Mouse (Mus musculus) limb, embryonic 14.5 days (tissue): ENCODE results near the gene Zfp605. TPM values are rescaled to one million over a fixed set of nuclear protein-coding genes. Genes with fewer than 3 reads are reported as not detected.

ENCODE experiments used
- ATAC-seq: fragments of 200-750 bp; cut with Nextera tagmentation; 2 replicates; pipeline ENCODE4 v1.8.0; 2017; ENCODE audit warnings: low read depth, moderate number of reproducible peaks, moderate TSS enrichment; ENCODE audit not compliant: low FRiP score
- DNase-seq: peaks from one replicate; pipeline ENCODE4 v3.0.0-alpha.2; 2015; ENCODE audit warnings: low spot score
- H3K27ac ChIP-seq: fragments of 300-500 bp; sonication (generic); replicated peaks from 2 replicates; pipeline ENCODE4 v1.5.1; 2014; ENCODE audit warnings: low read depth, mild to moderate bottlenecking, low read length, moderate library complexity, mixed read lengths
- H3K27me3 ChIP-seq: fragments of 300-500 bp; sonication (generic); 2 replicates; pipeline ENCODE4 v1.6.1; 2014; ENCODE audit warnings: low read length, mixed read lengths; ENCODE audit not compliant: control insufficient read depth, insufficient read depth
- H3K36me3 ChIP-seq: fragments of 300-500 bp; sonication (generic); 2 replicates; pipeline ENCODE4 v1.6.1; 2014; ENCODE audit warnings: mild to moderate bottlenecking, low read length, moderate library complexity, mixed read lengths; ENCODE audit not compliant: control insufficient read depth, insufficient read depth
- H3K4me1 ChIP-seq: fragments of 300-500 bp; sonication (generic); 2 replicates; pipeline ENCODE4 v1.6.1; 2014; ENCODE audit warnings: antibody characterized with exemption, low read length, mixed read lengths; ENCODE audit not compliant: control insufficient read depth, insufficient read depth
- H3K4me2 ChIP-seq: fragments of 300-500 bp; sonication (generic); replicated peaks from 2 replicates; pipeline ENCODE4 v1.6.1; 2014; ENCODE audit warnings: low read depth, mild to moderate bottlenecking, low read length, moderate library complexity; ENCODE audit not compliant: severe bottlenecking
- H3K4me3 ChIP-seq: fragments of 300-500 bp; sonication (generic); replicated peaks from 2 replicates; pipeline ENCODE4 v1.5.1; 2014; ENCODE audit warnings: low read length
- H3K9ac ChIP-seq: fragments of 300-500 bp; sonication (generic); 2 replicates; pipeline ENCODE4 v1.6.1; 2014; ENCODE audit warnings: mild to moderate bottlenecking, low read depth, low read length, moderate library complexity; ENCODE audit not compliant: severe bottlenecking
- H3K9me3 ChIP-seq: fragments of 300-500 bp; sonication (generic); 2 replicates; pipeline ENCODE4 v1.6.1; 2016; ENCODE audit warnings: low read length; ENCODE audit not compliant: control insufficient read depth
- POLR2A ChIP-seq: fragments of 200-500 bp; IDR thresholded peaks from 2 replicates; pipeline ENCODE4 v1.8.0; 2012; ENCODE audit warnings: inconsistent platforms, mild to moderate bottlenecking, moderate library complexity, borderline replicate concordance; ENCODE audit not compliant: insufficient read depth, insufficient read length; ENCODE audit errors: extremely low read depth
- WGBS: fragments of 180-500 bp; shearing (Covaris S2); extraction: QIAGEN DNeasy Blood & Tissue Kit; methylation state at CpG from one replicate; pipeline ENCODE4 v1.1.7; 2014; 5-methylcytosine and 5-hydroxymethylcytosine counted together
- polyA plus RNA-seq, 2 experiments: library from polyadenylated mRNA; depleted of rRNA in 1 of 2; stranded (reverse) in 1 of 2; unstranded in 1 of 2; fragments of >200 nt; fragmentation: Nextera tagmentation in 1 of 2; extraction: Ambion mirVana in 1 of 2; gene quantifications; 2 replicates each; pipeline versions ENCODE4 v1.2.1 to v1.2.3; 2012 to 2014

Zfp605 gene
- polyA plus RNA-seq, 2 experiments, result 3.0 to 3.4 TPM

DNA sequence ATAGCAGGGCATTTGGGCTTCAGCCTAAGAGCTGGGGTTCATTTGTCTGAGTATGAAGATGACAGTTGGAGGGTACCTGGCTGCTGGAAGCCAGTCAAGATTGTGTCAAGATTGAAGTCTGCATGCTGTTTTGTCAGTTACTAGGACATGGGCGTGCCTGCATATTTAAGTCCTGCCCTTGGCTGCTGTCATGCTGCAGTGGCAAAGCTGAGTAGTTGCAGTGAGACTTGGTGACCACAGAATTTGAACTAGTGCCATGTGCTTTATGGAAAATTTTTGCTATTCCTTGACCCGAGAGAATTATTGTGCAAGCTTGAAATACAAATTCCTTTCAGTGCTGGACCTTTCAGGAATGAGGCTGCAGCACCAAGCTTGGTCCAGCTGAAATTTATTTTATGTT, 32.4 kb downstream of the Zfp605 start:
- no peaks in the 10 kb centered on the region for H3K27me3 ChIP-seq
- DNase-seq, result no peak
- no peak overlapping the region for H3K9ac ChIP-seq
- no peak overlapping the region for H3K4me3 ChIP-seq
- ATAC-seq, result no peak
- no peaks in the 10 kb centered on the region for H3K9me3 ChIP-seq
- no peak overlapping the region for H3K4me2 ChIP-seq
- peaks cover 64% of the 10 kb centered on the region for H3K36me3 ChIP-seq
- no peak for TF ChIP-seq POLR2A
- 96% methylated on average over 2 of the region's 2 CpGs for WGBS
- H3K27ac ChIP-seq, result no peak overlapping the region
- no peaks in the 10 kb centered on the region for H3K4me1 ChIP-seq

DNA sequence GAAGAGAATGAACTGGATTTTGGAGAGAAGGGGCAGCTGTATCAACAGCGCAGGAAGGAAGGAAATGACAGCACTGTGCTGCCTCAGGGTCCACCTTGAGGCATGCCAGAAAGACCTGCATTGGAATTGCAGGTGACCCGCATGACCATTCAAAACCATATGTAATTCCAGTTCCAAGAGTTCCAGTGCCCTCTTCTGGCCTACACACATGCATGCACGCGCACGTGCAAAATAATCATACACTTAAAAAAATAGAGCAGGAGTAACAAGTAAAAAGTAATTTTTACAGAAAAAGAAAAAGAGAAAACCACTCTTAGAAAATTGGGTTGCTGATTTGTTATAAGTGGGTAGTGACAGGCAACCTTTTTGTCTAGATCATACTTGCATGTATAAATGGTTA, 33.1 kb downstream of the Zfp605 start:
- H3K27me3 ChIP-seq, result no peaks in the 10 kb centered on the region
- no peak overlapping the region for H3K27ac ChIP-seq
- no peak overlapping the region for H3K4me2 ChIP-seq
- DNase-seq, result no peak
- no peak for TF ChIP-seq POLR2A
- no peak for ATAC-seq
- H3K9ac ChIP-seq, result no peak overlapping the region
- peaks cover 66% of the 10 kb centered on the region for H3K36me3 ChIP-seq
- H3K4me3 ChIP-seq, result no peak overlapping the region
- WGBS, result 87% methylated on average over 5 of the region's 5 CpGs
- H3K4me1 ChIP-seq, result no peaks in the 10 kb centered on the region
- no peaks in the 10 kb centered on the region for H3K9me3 ChIP-seq

GRCm38 (mm10) chr5:110169374-110169773, 59.5 kb downstream of the Zfp605 start:
- H3K9ac ChIP-seq, result no peak overlapping the region
- 97% methylated on average over 4 of the region's 4 CpGs for WGBS
- H3K36me3 ChIP-seq, result peaks cover 65% of the 10 kb centered on the region
- H3K4me2 ChIP-seq, result no peak overlapping the region
- DNase-seq, result no peak
- no peak for ATAC-seq
- TF ChIP-seq POLR2A, result no peak
- no peaks in the 10 kb centered on the region for H3K9me3 ChIP-seq
- no peak overlapping the region for H3K27ac ChIP-seq
- H3K4me1 ChIP-seq, result no peaks in the 10 kb centered on the region
- no peak overlapping the region for H3K4me3 ChIP-seq
- H3K27me3 ChIP-seq, result no peaks in the 10 kb centered on the region

- under 1% methylated on average over 41 of the region's 41 CpGs for WGBS
- Histone ChIP-seq H3K4me3 (peak within 1 kb of the TSS; percentile 94), H3K27ac (peak within 1 kb of the TSS; percentile 81), H3K4me2 (peak within 1 kb of the TSS; percentile 63), H3K36me3 (peaks cover 10% of the 10 kb centered on the region), H3K9ac (peak within 1 kb of the TSS; percentile 88), H3K27me3 (no peaks in the 10 kb centered on the region), H3K9me3 (no peaks in the 10 kb centered on the region), H3K4me1 (peaks cover 11% of the 10 kb centered on the region)
- peak; percentile 44; the same call in 1 of the 2 replicates for TF ChIP-seq POLR2A
- peak; percentile 98 for ATAC-seq
- peak; percentile 97 for DNase-seq
Observed at GRCm38 (mm10) chr5:110176362-110177020, 66.6 kb downstream of the Zfp605 start, which contains the start of gene Golga3. TSS of gene Golga3 (plus strand) at chr5:110176701.

GRCm38 (mm10) chr5:110177021-110177420, 67.1 kb downstream of the Zfp605 start:
- peak overlapping the region; percentile 88 for H3K9ac ChIP-seq
- peak overlapping the region; percentile 58 for H3K4me2 ChIP-seq
- H3K27ac ChIP-seq, result peak overlapping the region; percentile 81
- no peaks in the 10 kb centered on the region for H3K27me3 ChIP-seq
- peaks cover 10% of the 10 kb centered on the region for H3K36me3 ChIP-seq
- no peak for DNase-seq
- no peak for TF ChIP-seq POLR2A
- no peaks in the 10 kb centered on the region for H3K9me3 ChIP-seq
- peak overlapping the region; percentile 94 for H3K4me3 ChIP-seq
- peaks cover 11% of the 10 kb centered on the region for H3K4me1 ChIP-seq
- no peak for ATAC-seq
- WGBS, result 3% methylated on average over 19 of the region's 19 CpGs

GRCm38 (mm10) chr5:110178628-110179027, 68.7 kb downstream of the Zfp605 start:
- Histone ChIP-seq H3K4me3 (no peak overlapping the region), H3K36me3 (peaks cover 18% of the 10 kb centered on the region), H3K4me1 (peaks cover 11% of the 10 kb centered on the region), H3K4me2 (no peak overlapping the region), H3K27me3 (no peaks in the 10 kb centered on the region), H3K27ac (no peak overlapping the region), H3K9me3 (no peaks in the 10 kb centered on the region), H3K9ac (0 out of 2 replicates have a peak overlapping the region, but pooled peaks have one; percentile 21)
- ATAC-seq (no peak), DNase-seq (no peak)
- 86% methylated on average over 2 of the region's 2 CpGs for WGBS
- no peak for TF ChIP-seq POLR2A

Other genes starting within 250 kb of the Zfp605 start
- 0.08 and 0.18 TPM in 2 replicates for gene Gm15446, start 186.7 kb upstream of the Zfp605 start, polyA plus RNA-seq (2012; rRNA removed)
- gene Gm15446, start 186.7 kb upstream of the Zfp605 start, polyA plus RNA-seq (2014; fragmentation: Nextera tagmentation; extraction: Ambion mirVana), result 1.2 TPM in 2 replicates
- 19.6 and 25.7 TPM in 2 replicates for gene Zfp932, start 113.6 kb upstream of the Zfp605 start, polyA plus RNA-seq (2012; rRNA removed)
- gene Zfp932, start 113.6 kb upstream of the Zfp605 start, polyA plus RNA-seq (2014; fragmentation: Nextera tagmentation; extraction: Ambion mirVana), result 22.1 and 24.4 TPM in 2 replicates
- gene Gm17655, start 37.6 kb upstream of the Zfp605 start, polyA plus RNA-seq (2012; rRNA removed), result 0.93 and 1.1 TPM in 2 replicates
- gene Gm17655, start 37.6 kb upstream of the Zfp605 start, polyA plus RNA-seq (2014; fragmentation: Nextera tagmentation; extraction: Ambion mirVana), result 3.1 and 3.7 TPM in 2 replicates
- 0.59 and 0.74 TPM in 2 replicates for gene Gm35315, start 15.7 kb upstream of the Zfp605 start, polyA plus RNA-seq (2012; rRNA removed)
- gene Gm35315, start 15.7 kb upstream of the Zfp605 start, polyA plus RNA-seq (2014; fragmentation: Nextera tagmentation; extraction: Ambion mirVana), result 0.59 and 1.3 TPM in 2 replicates
- gene Plcxd1, start 10.1 kb upstream of the Zfp605 start, polyA plus RNA-seq (2012; rRNA removed), result 0.89 and 1.1 TPM in 2 replicates
- gene Plcxd1, start 10.1 kb upstream of the Zfp605 start, polyA plus RNA-seq (2014; fragmentation: Nextera tagmentation; extraction: Ambion mirVana), result 0.88 and 1.0 TPM in 2 replicates
- gene Gtpbp6, start 1.9 kb upstream of the Zfp605 start, polyA plus RNA-seq (2012; rRNA removed), result 152 and 173 TPM in 2 replicates
- 30.2 and 32.9 TPM in 2 replicates for gene Gtpbp6, start 1.9 kb upstream of the Zfp605 start, polyA plus RNA-seq (2014; fragmentation: Nextera tagmentation; extraction: Ambion mirVana)
- gene Chfr, start 25.8 kb downstream of the Zfp605 start, polyA plus RNA-seq (2012; rRNA removed), result 51.7 and 55.7 TPM in 2 replicates
- gene Chfr, start 25.8 kb downstream of the Zfp605 start, polyA plus RNA-seq (2014; fragmentation: Nextera tagmentation; extraction: Ambion mirVana), result 33.8 and 38.8 TPM in 2 replicates
- 16.8 and 20.4 TPM in 2 replicates for gene Golga3, start 66.6 kb downstream of the Zfp605 start, polyA plus RNA-seq (2012; rRNA removed)
- gene Golga3, start 66.6 kb downstream of the Zfp605 start, polyA plus RNA-seq (2014; fragmentation: Nextera tagmentation; extraction: Ambion mirVana), result 29.7 and 30.8 TPM in 2 replicates
- 17.6 and 20.5 TPM in 2 replicates for gene Ankle2, start 120.9 kb downstream of the Zfp605 start, polyA plus RNA-seq (2012; rRNA removed)
- 31.8 and 35.3 TPM in 2 replicates for gene Ankle2, start 120.9 kb downstream of the Zfp605 start, polyA plus RNA-seq (2014; fragmentation: Nextera tagmentation; extraction: Ambion mirVana)
- gene Pgam5, start 159.8 kb downstream of the Zfp605 start, polyA plus RNA-seq (2012; rRNA removed), result 41.0 and 44.4 TPM in 2 replicates
- gene Pgam5, start 159.8 kb downstream of the Zfp605 start, polyA plus RNA-seq (2014; fragmentation: Nextera tagmentation; extraction: Ambion mirVana), result 70.2 and 74.7 TPM in 2 replicates
- 3.2 and 3.8 TPM in 2 replicates for gene Pxmp2, start 176.1 kb downstream of the Zfp605 start, polyA plus RNA-seq (2012; rRNA removed)
- gene Pxmp2, start 176.1 kb downstream of the Zfp605 start, polyA plus RNA-seq (2014; fragmentation: Nextera tagmentation; extraction: Ambion mirVana), result 4.7 and 6.4 TPM in 2 replicates
- 34.1 and 36.6 TPM in 2 replicates for gene Pole, start 176.2 kb downstream of the Zfp605 start, polyA plus RNA-seq (2012; rRNA removed)
- gene Pole, start 176.2 kb downstream of the Zfp605 start, polyA plus RNA-seq (2014; fragmentation: Nextera tagmentation; extraction: Ambion mirVana), result 24.3 and 27.3 TPM in 2 replicates
- 3.0 and 3.1 TPM in 2 replicates for gene P2rx2, start 233.1 kb downstream of the Zfp605 start, polyA plus RNA-seq (2012; rRNA removed)
- 1.4 and 2.2 TPM in 2 replicates for gene P2rx2, start 233.1 kb downstream of the Zfp605 start, polyA plus RNA-seq (2014; fragmentation: Nextera tagmentation; extraction: Ambion mirVana)
- gene Lrcol1, start 234.6 kb downstream of the Zfp605 start, polyA plus RNA-seq (2012; rRNA removed), result not detected in 2 replicates
- gene Lrcol1, start 234.6 kb downstream of the Zfp605 start, polyA plus RNA-seq (2014; fragmentation: Nextera tagmentation; extraction: Ambion mirVana), result not detected in 2 replicates